Mouse (Mus musculus) testis, adult 2 months (tissue): ENCODE measurements around the gene Wrnip1.

Experiments used
- CTCF ChIP-seq: fragments of 200-500 bp; IDR thresholded peaks from 2 replicates; pipeline ENCODE4 v1.5.1; 2012; ENCODE audit warnings: low read depth, mild to moderate bottlenecking, inconsistent platforms, low read length, moderate library complexity; ENCODE audit not compliant: control insufficient read depth, insufficient read depth, insufficient replicate concordance
- POLR2A ChIP-seq: fragments of 200-500 bp; IDR thresholded peaks from 2 replicates; pipeline ENCODE4 v1.6.1; 2012; ENCODE audit warnings: low read depth, mild to moderate bottlenecking, inconsistent platforms, low read length, moderate library complexity; ENCODE audit not compliant: control insufficient read depth

DNA sequence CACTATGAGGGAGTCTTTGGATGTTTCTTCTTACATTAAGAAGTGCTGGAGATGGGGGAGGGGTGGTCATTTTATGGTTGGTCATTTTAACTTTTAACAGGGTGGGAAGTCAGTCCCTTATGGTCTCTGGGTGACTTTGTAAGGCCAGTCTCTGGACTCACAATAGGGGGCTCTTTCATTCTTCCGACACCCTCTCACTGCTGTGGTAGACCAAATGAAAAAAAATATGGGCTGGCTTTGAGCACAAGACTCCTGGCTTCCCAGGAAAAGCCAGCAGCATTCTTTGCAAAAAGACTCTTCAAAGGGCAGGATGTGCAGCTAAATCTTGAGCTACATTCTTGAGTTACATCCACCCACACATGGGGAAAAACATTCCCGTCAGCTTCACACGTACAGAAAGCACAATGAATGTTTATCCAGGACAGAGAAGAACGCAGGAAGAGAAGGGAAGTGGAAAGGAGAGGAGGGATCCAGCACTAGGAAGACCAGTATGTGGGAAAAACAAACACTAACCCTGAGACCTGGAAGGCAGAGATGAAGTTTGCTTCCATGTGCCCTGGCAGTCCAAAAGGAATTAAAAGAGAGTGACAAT lies 49.7 kb upstream of the Wrnip1 start:
- TF ChIP-seq CTCF (no peak), POLR2A (no peak)
